In genomic region chr16:31677463-31677862, GRCm38 (mm10) we compare ENCODE assay signal across 21 mouse cellular contexts.
"Had no signal": no experiment of that assay in that cellular context is flagged by ENCODE, and none has a peak within 500 bp of the region (broad histone marks: within the 10 kb centered on the region; RNA-seq: fewer than 3 reads in every experiment).

No protein-coding gene starts in this region.

- H3K4me3 ChIP-seq: liver, embryonic 15.5 days; lung, embryonic 15.5 days; midbrain, embryonic 13.5 days; midbrain, embryonic 15.5 days; myocyte; neural tube, embryonic 13.5 days; neural tube, embryonic 15.5 days had no signal

- H3K9ac ChIP-seq: liver, embryonic 15.5 days; liver, postnatal 0 days; lung, embryonic 15.5 days; midbrain, embryonic 13.5 days; midbrain, embryonic 15.5 days; neural tube, embryonic 13.5 days; neural tube, embryonic 15.5 days had no signal

- H3K4me1 ChIP-seq: liver, embryonic 15.5 days; lung, embryonic 15.5 days; midbrain, embryonic 13.5 days; midbrain, embryonic 15.5 days; neural tube, embryonic 13.5 days; neural tube, embryonic 15.5 days had no signal

- H3K27ac ChIP-seq: liver, embryonic 15.5 days; lung, embryonic 15.5 days; macrophage; midbrain, embryonic 13.5 days; midbrain, embryonic 15.5 days; neural tube, embryonic 13.5 days; neural tube, embryonic 15.5 days had no signal

- H3K27me3 ChIP-seq: liver, embryonic 15.5 days; lung, embryonic 15.5 days; midbrain, embryonic 13.5 days; midbrain, embryonic 15.5 days; neural tube, embryonic 13.5 days; neural tube, embryonic 15.5 days had no signal

- H3K9me3 ChIP-seq: liver, embryonic 15.5 days; lung, embryonic 15.5 days; midbrain, embryonic 13.5 days; midbrain, embryonic 15.5 days; neural tube, embryonic 13.5 days; neural tube, embryonic 15.5 days had no signal

- H3K36me3 ChIP-seq: midbrain, embryonic 15.5 days; neural tube, embryonic 15.5 days had no signal

- ATAC-seq: liver, postnatal 0 days; lung, postnatal 0 days; midbrain, embryonic 13.5 days; midbrain, embryonic 15.5 days had no signal

- DNase-seq: liver, postnatal 0 days; lung, adult 2 months; lung, postnatal 14 days; lung, postnatal 36 days; retina, postnatal 1 day; right cerebral cortex, adult 18-20 months; right cerebral cortex, postnatal 25 days; right cerebral cortex, postnatal 4 days; spleen, adult 18-20 months; thymus, adult 18-20 months; thymus, postnatal 14 days; thymus, postnatal 36 days had no signal
